Mouse (Mus musculus) midbrain, embryonic 16.5 days (tissue): ENCODE measurements around the gene Pacs1. TPM values are rescaled to one million over a fixed set of nuclear protein-coding genes. Genes with fewer than 3 reads are reported as not detected.

ENCODE experiments used
- ATAC-seq: fragments of 200-750 bp; cut with Nextera tagmentation; 2 replicates; pipeline ENCODE4 v1.8.0; 2017; ENCODE audit warnings: moderate TSS enrichment
- H3K27ac ChIP-seq: fragments of 300-500 bp; sonication (generic); 2 replicates; pipeline ENCODE4 v1.5.1; 2014; ENCODE audit warnings: mild to moderate bottlenecking, low read length, mixed read lengths
- H3K27me3 ChIP-seq: fragments of 300-500 bp; sonication (generic); 2 replicates; pipeline ENCODE4 v1.6.1; 2014; ENCODE audit warnings: low read depth, low read length, mixed read lengths; ENCODE audit not compliant: control insufficient read depth, insufficient read depth
- H3K36me3 ChIP-seq: fragments of 300-500 bp; sonication (generic); 2 replicates; pipeline ENCODE4 v1.6.1; 2014; ENCODE audit warnings: mild to moderate bottlenecking, low read length, moderate library complexity, mixed read lengths; ENCODE audit not compliant: control insufficient read depth, insufficient read depth
- H3K4me1 ChIP-seq: fragments of 300-500 bp; sonication (generic); 2 replicates; pipeline ENCODE4 v1.6.1; 2014; ENCODE audit warnings: mild to moderate bottlenecking, low read length, mixed read lengths; ENCODE audit not compliant: control insufficient read depth, insufficient read depth
- H3K4me2 ChIP-seq: fragments of 300-500 bp; sonication (generic); 2 replicates; pipeline ENCODE4 v1.6.1; 2014; ENCODE audit warnings: mild to moderate bottlenecking, low read length, mixed read lengths
- H3K4me3 ChIP-seq: fragments of 300-500 bp; sonication (generic); 2 replicates; pipeline ENCODE4 v1.5.1; 2014; ENCODE audit warnings: low read depth, mild to moderate bottlenecking, low read length, moderate library complexity, mixed read lengths
- H3K9ac ChIP-seq: fragments of 300-500 bp; sonication (generic); 2 replicates; pipeline ENCODE4 v1.6.1; 2014; ENCODE audit warnings: low read depth, low read length, mixed read lengths
- H3K9me3 ChIP-seq: fragments of 300-500 bp; sonication (generic); replicated peaks from 2 replicates; pipeline ENCODE4 v1.6.1; 2014; ENCODE audit warnings: mild to moderate bottlenecking, low read length, mixed read lengths; ENCODE audit not compliant: control insufficient read depth, poor library complexity, severe bottlenecking
- WGBS: fragments of 180-500 bp; shearing (Covaris S2); extraction: QIAGEN DNeasy Blood & Tissue Kit; methylation state at CpG from one replicate; pipeline ENCODE4 v1.1.7; 2014; 5-methylcytosine and 5-hydroxymethylcytosine counted together
- polyA plus RNA-seq: library from polyadenylated mRNA; unstranded; fragments of >200 nt; fragmentation: Nextera tagmentation; extraction: Ambion mirVana; gene quantifications from 2 replicates; pipeline ENCODE4 v1.2.1, GENCODE M21; 2015

Gene Pacs1
- 50.7 and 52.2 TPM in 2 replicates for polyA plus RNA-seq

DNA sequence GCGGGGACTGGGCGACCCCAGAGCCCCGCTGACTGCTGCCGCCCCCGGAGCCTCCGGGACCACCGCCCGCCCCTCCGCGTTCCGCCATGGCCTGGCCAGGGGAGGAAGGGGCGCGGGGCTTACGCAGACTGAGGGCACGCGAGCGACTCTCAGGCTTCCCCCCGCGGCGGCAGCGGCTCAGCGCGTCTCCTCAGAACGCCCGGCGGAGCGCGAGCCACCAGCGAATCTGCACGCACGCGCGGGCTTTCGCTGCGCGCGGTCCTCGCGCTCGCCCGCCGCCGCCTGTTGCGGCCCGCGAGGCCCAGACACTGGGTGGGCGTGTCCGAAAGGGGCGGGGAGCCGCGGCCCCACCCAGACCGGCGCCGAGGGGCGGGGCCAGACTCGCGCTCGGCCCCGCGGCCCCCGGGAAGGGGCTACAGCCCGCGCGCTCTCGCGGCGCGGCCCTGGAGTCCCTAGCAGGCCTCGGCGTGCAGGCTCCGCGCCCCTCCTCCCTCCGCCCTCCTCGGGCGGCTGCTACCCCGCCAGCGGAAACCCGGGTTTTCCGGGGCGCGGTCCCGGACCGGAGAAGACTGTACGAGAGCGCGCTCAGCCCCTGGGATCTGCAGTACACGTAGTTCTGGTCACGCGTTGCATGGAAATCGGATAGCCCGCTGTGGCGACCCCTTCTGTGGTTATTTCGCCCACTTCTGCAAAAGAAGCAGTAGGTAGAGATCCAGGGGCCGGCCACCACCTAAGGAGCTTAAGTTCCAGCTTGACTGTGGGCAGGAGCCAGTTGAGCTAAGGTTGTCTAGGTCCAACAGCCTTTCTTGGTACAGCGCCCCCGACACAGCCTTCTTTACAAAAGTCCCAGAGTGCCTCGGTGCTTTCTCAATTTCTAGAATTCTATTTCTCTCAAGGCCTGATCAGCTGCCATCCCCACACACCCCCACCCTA lies at the start of gene Pacs1:
Gene Pacs1, minus strand, starts transcription at position 319 of the 933 bp plus-strand sequence.
- H3K4me2 ChIP-seq = peak within 1 kb of the TSS; percentile 84
- WGBS = under 1% methylated on average over 78 of the region's 97 CpGs
- H3K36me3 ChIP-seq = peaks cover 17% of the 10 kb centered on the region
- H3K9ac ChIP-seq = peak within 1 kb of the TSS; percentile 99
- no peaks in the 10 kb centered on the region for H3K27me3 ChIP-seq
- H3K4me3 ChIP-seq = peak within 1 kb of the TSS; percentile 99
- H3K4me1 ChIP-seq = peaks cover 32% of the 10 kb centered on the region
- ATAC-seq = peak; percentile 86
- peak within 1 kb of the TSS; percentile 93 for H3K27ac ChIP-seq
- H3K9me3 ChIP-seq = no peaks in the 10 kb centered on the region

DNA sequence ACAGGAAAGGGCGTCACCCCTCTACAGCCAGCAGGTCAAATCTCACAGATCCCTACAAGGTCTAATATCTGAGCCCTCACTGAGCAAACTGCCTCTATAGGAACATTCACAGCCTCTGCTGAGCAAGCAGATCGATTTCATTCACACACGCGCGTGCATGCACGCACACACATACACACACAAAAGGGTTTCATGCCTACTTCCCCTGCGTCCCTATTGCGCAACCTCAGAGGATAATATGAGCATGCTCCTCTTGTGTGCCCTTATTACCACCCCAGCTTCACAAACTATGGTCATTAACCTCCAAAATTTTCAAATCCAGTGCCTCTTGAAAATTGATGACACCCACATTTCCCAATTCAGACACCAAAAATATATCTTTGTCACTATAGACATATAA lies 40.3 kb upstream of the Pacs1 start:
- Histone ChIP-seq H3K9me3 (0 out of 2 replicates have a peak, but pooled peaks cover 4% of the 10 kb centered on the region), H3K4me3 (no peak overlapping the region), H3K9ac (no peak overlapping the region), H3K4me1 (no peaks in the 10 kb centered on the region), H3K27me3 (no peaks in the 10 kb centered on the region), H3K36me3 (no peaks in the 10 kb centered on the region), H3K27ac (no peak overlapping the region), H3K4me2 (no peak overlapping the region)
- 90% methylated on average over 8 of the region's 8 CpGs for WGBS
- no peak for ATAC-seq

DNA sequence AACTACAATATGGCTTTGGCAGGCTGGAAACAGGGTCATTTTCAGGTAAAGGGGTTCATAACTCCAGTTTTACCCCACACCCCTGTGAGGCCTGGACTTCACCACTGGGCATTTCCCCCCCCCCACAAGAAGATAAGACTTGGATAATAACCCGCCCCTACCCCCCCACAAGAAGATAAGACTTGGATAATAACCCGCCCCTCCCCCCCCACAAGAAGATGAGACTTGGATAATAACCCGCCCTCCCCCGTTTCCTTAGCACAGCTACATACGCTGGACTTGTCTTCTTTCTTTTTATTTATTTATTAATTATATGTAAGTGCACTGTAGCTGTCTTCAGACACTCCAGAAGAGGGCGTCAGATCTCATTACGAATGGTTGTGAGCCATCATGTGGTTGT lies 36.1 kb upstream of the Pacs1 start:
- H3K36me3 ChIP-seq = peaks cover 27% of the 10 kb centered on the region
- H3K4me1 ChIP-seq = no peaks in the 10 kb centered on the region
- no peaks in the 10 kb centered on the region; the same call in 1 of the 2 replicates for H3K9me3 ChIP-seq
- H3K27me3 ChIP-seq = no peaks in the 10 kb centered on the region
- WGBS = 84% methylated on average over 7 of the region's 7 CpGs
- H3K4me2 ChIP-seq = no peak overlapping the region
- H3K27ac ChIP-seq = no peak overlapping the region
- H3K9ac ChIP-seq = no peak overlapping the region
- ATAC-seq = no peak
- H3K4me3 ChIP-seq = no peak overlapping the region

DNA sequence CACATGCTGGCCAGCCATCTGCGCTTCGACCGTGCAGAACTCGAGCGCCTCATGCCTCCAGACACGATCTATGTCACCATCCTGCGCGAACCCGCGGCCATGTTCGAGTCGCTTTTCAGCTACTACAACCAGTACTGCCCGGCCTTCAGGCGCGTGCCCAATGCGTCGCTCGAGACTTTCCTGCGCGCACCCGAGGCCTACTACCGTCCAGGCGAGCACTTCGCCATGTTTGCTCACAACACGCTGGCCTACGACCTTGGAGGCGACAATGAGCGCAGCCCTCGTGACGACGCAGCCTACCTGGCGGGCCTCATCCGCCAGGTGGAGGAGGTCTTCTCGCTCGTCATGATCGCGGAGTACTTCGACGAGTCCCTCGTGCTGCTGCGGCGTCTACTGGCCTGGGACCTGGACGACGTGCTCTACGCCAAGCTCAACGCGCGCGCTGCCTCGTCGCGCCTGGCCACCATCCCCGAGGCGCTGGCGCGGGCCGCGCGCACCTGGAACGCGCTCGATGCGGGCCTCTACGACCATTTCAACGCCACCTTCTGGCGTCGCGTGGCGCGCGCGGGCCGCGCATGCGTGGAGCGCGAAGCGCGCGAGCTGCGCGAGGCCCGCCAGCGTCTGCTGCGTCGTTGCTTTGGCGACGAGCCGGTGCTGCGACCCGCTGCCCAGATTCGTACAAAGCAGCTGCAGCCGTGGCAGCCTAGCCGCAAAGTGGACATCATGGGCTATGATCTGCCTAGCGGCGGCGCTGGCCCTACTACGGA lies 34.2 kb upstream of the Pacs1 start:
- Histone ChIP-seq H3K9ac (no peak overlapping the region), H3K36me3 (peaks cover 32% of the 10 kb centered on the region), H3K27ac (no peak overlapping the region), H3K4me1 (no peaks in the 10 kb centered on the region), H3K9me3 (no peaks in the 10 kb centered on the region; the same call in 1 of the 2 replicates), H3K4me3 (no peak overlapping the region), H3K4me2 (no peak overlapping the region), H3K27me3 (no peaks in the 10 kb centered on the region)
- WGBS = 47% methylated on average over 98 of the region's 98 CpGs
- ATAC-seq = no peak

DNA sequence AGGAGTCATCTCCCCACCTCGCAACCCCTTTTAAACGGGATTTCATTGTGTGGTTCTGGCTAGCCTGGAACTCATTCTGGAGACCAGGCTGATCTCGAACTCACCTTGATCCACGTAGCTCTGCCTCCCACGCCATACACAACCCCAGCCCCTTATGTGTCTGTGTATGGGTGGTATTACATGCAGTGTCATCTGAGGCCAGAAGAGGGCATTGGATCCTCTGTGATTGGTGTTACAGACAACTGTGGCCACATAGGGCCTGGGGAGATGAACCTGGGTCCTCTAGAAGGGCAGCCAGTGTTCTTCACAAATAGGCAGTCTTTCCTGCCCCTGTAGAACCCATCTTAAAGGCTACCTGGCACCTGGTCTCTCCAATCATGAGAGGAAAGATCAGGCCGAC lies 33.4 kb upstream of the Pacs1 start:
- H3K9ac ChIP-seq = no peak overlapping the region
- no peak overlapping the region for H3K27ac ChIP-seq
- 89% methylated on average over 6 of the region's 6 CpGs for whole genome bisulfite sequencing
- H3K4me1 ChIP-seq = no peaks in the 10 kb centered on the region
- no peak overlapping the region for H3K4me3 ChIP-seq
- H3K9me3 ChIP-seq = no peaks in the 10 kb centered on the region; the same call in 1 of the 2 replicates
- H3K27me3 ChIP-seq = no peaks in the 10 kb centered on the region
- H3K4me2 ChIP-seq = no peak overlapping the region
- H3K36me3 ChIP-seq = peaks cover 32% of the 10 kb centered on the region
- ATAC-seq = no peak

DNA sequence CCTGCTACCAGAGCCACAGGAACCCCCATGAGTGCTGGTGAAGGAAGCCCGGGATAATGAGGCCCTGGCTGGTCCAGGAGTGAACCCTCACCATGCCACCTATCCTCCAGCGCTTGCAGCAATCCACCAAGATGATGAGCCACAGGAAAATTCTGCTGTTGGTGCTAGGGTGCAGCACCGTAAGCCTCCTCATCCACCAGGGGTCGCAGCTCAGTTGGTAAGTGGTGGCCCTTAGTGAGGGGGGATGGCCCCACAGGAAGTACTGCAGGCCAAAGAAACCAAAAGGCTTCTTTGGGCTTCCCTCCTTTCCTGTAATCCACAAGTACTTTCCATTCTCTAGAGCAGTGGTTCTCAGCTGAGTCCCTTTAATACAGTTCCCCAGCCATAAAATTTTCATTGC lies 29.5 kb upstream of the Pacs1 start:
- H3K4me3 ChIP-seq = no peak overlapping the region
- ATAC-seq = no peak
- H3K36me3 ChIP-seq = peaks cover 25% of the 10 kb centered on the region
- H3K4me2 ChIP-seq = no peak overlapping the region
- no peaks in the 10 kb centered on the region; the same call in 1 of the 2 replicates for H3K9me3 ChIP-seq
- peaks cover 20% of the 10 kb centered on the region for H3K4me1 ChIP-seq
- H3K27me3 ChIP-seq = no peaks in the 10 kb centered on the region
- H3K27ac ChIP-seq = no peak overlapping the region
- WGBS = 14% methylated on average over 4 of the region's 4 CpGs
- no peak overlapping the region for H3K9ac ChIP-seq

DNA sequence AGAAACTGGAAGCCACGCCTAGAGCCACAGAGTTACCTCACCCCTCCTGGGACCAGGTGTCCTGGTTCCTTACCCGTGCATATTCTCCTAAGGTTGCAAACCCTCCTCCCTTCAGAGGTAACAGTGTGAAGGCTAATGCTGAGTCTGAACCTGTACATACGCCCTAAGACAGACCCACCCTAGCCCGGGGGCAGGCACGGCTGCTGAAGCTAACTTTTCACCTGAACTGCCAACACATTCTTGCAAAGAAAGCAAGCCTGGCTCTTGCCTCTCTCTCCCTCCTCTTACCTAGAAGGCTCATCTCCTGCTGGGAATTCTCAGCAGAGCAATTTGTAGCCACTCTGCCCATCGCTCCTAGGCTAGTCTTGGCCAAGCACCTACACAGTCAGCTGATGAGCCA lies 27.7 kb upstream of the Pacs1 start:
- no peak overlapping the region for H3K9ac ChIP-seq
- no peaks in the 10 kb centered on the region for H3K27me3 ChIP-seq
- H3K4me1 ChIP-seq = peaks cover 33% of the 10 kb centered on the region
- no peak overlapping the region for H3K4me3 ChIP-seq
- WGBS = 92% methylated on average over 6 of the region's 6 CpGs
- H3K27ac ChIP-seq = no peak overlapping the region
- no peak overlapping the region for H3K4me2 ChIP-seq
- H3K9me3 ChIP-seq = no peaks in the 10 kb centered on the region
- ATAC-seq = no peak
- peaks cover 9% of the 10 kb centered on the region for H3K36me3 ChIP-seq

DNA sequence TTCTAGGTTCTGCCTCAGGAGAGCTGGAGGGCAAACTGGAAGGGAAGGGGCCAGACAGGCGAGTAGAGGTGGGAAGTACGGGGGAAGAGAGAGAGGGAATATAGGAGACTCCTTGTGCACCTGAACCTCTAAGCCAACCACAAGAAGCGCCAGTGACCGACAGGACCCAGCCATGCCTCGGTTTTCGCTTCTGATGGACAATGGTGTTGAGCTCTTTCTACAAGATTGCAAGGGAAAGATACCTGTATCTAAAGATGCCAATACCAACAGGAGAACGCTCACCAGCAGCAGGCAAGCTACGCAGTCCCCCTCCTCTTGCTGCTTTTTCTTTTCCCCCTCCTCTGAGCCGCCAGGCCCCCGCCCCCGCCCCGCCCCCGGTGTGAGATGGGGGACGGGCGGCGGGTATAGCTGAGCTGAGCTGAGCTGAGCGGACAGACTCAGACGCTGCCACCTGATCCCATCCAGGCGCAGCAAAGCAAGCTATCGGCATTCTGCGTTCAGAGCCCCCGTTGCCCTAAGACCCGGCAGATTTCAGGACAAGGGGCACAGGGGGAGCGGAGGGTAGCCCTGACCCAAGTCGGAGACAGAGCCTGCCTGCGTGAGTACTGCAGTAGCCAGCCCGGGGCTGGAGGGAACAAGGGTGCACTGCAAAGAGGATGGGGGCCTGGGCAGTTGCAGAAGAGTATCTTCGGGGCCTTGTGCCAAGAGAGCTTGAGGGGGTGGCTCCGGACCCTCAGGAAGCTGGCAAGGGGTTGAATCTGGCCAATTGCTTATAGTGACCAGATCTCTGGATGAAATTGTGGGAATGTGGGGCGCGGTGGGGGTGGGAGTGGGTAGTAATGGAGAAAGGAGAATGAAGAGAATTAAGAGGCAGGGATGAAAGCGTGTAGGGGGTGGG lies 25.2 kb upstream of the Pacs1 start, which contains the start of gene Gal3st3:
Gene Gal3st3, plus strand, starts transcription at position 429 of the 898 bp plus-strand sequence.
- 3% methylated on average over 32 of the region's 32 CpGs for WGBS
- H3K4me1 ChIP-seq = peaks cover 45% of the 10 kb centered on the region

More for the DNA sequence above, 25.2 kb upstream of the Pacs1 start, which contains the start of gene Gal3st3:
- peak within 1 kb of the TSS; percentile 71 for H3K4me2 ChIP-seq
- H3K27me3 ChIP-seq = no peaks in the 10 kb centered on the region
- peaks cover 2% of the 10 kb centered on the region for H3K36me3 ChIP-seq
- H3K4me3 ChIP-seq = peak within 1 kb of the TSS; percentile 54
- peak within 1 kb of the TSS; percentile 69 for H3K9ac ChIP-seq
- ATAC-seq = peak; percentile 73
- peak within 1 kb of the TSS; percentile 71 for H3K27ac ChIP-seq
- no peaks in the 10 kb centered on the region for H3K9me3 ChIP-seq
